Mouse (Mus musculus): Measurements from ENCODE around the gene Helq. TPM values are rescaled to one million over a fixed set of nuclear protein-coding genes. Genes with fewer than 3 reads are reported as not detected.

Gene Helq
- polyA plus RNA-seq, 1 experiment: 14.8 TPM

GRCm38 (mm10) chr5:100738802-100739201 is 59.6 kb downstream of the Helq start:
- no peak for TF ChIP-seq GATA1 (IDR thresholded peaks at IDR 0.05; ENCODE audit: low read length)

GRCm38 (mm10) chr5:100736919-100737318 is 61.5 kb downstream of the Helq start:
- peak; percentile 67 for TF ChIP-seq GATA1 (IDR thresholded peaks at IDR 0.05; ENCODE audit: low read length)

GRCm38 (mm10) chr5:100734535-100734934 is 63.9 kb downstream of the Helq start:
- TF ChIP-seq GATA1 (IDR thresholded peaks at IDR 0.05; ENCODE audit: low read length): peak; percentile 14

GRCm38 (mm10) chr5:100728757-100729156 is 69.6 kb downstream of the Helq start:
- TF ChIP-seq GATA1 (IDR thresholded peaks at IDR 0.05; ENCODE audit: low read length): no peak

- no peak for TF ChIP-seq GATA1 (IDR thresholded peaks at IDR 0.05; ENCODE audit: low read length)
Observed at GRCm38 (mm10) chr5:100726001-100726400, 72.4 kb downstream of the Helq start.

- TF ChIP-seq GATA1 (IDR thresholded peaks at IDR 0.05; ENCODE audit: low read length): no peak
Observed at GRCm38 (mm10) chr5:100719235-100720088, 78.9 kb downstream of the Helq start, which contains the start of gene Hpse. Gene Hpse, minus strand, starts transcription at chr5:100719716.

- TF ChIP-seq GATA1 (IDR thresholded peaks at IDR 0.05; ENCODE audit: low read length): no peak
Observed at GRCm38 (mm10) chr5:100716762-100717161, 81.6 kb downstream of the Helq start.

Other genes starting within 250 kb of the Helq start
- not detected in 2 replicates for gene Plac8, start 226.4 kb downstream of the Helq start, polyA plus RNA-seq (2012)
- gene Coq2, start 123.5 kb downstream of the Helq start, polyA plus RNA-seq (2012): 52.6 and 69.9 TPM in 2 replicates
- not detected in 2 replicates for gene Hpse, start 78.9 kb downstream of the Helq start, polyA plus RNA-seq (2012)
- gene Mrps18c, start within 50 bp of the Helq start, polyA plus RNA-seq (2012): 3.1 and 4.3 TPM in 2 replicates
- 13.9 and 22.3 TPM in 2 replicates for gene Abraxas1, start 22.4 kb upstream of the Helq start, polyA plus RNA-seq (2012)
- not detected in 2 replicates for gene Gpat3, start 47.1 kb upstream of the Helq start, polyA plus RNA-seq (2012)

Data from G1E-ER4 (cell line).